16 mouse cellular contexts compared by ENCODE assay signal in genomic region chr1:34107076-34107475, GRCm38 (mm10).
DNase-seq lines count a peak whose midpoint lies in the region; ATAC-seq and TF ChIP-seq lines count a peak whose summit lies in the region.
"Had no signal": no experiment of that assay in that cellular context is flagged by ENCODE, and none has a peak within 500 bp of the region (broad histone marks: within the 10 kb centered on the region; RNA-seq: fewer than 3 reads in every experiment).

No protein-coding gene starts in this region.

- TF ChIP-seq CTCF in midbrain, postnatal 0 days (IDR thresholded peaks at IDR 0.05): no peak

- H3K27me3 ChIP-seq in heart, embryonic 13.5 days (replicated peaks): no peaks in the 10 kb centered on the region
- no peaks in the 10 kb centered on the region for H3K27me3 ChIP-seq in midbrain, embryonic 10.5 days (ENCODE audit: low read depth, poor library complexity, severe bottlenecking)
- H3K27me3 ChIP-seq in midbrain, postnatal 0 days (ENCODE audit: insufficient read depth, low read length): no peaks in the 10 kb centered on the region
- H3K27me3 ChIP-seq in midbrain, embryonic 15.5 days (replicated peaks): no peaks in the 10 kb centered on the region
- H3K27me3 ChIP-seq: intestine, embryonic 15.5 days had no signal

- 0 out of 2 replicates have a peak, but pooled peaks cover 4% of the 10 kb centered on the region for H3K9me3 ChIP-seq in heart, embryonic 13.5 days
- H3K9me3 ChIP-seq in midbrain, embryonic 10.5 days (replicated peaks): 0 out of 2 replicates have a peak, but pooled peaks cover 4% of the 10 kb centered on the region
- no peaks in the 10 kb centered on the region for H3K9me3 ChIP-seq in midbrain, postnatal 0 days (ENCODE audit: low read length)
- no peaks in the 10 kb centered on the region for H3K9me3 ChIP-seq in midbrain, embryonic 15.5 days
- H3K9me3 ChIP-seq: intestine, embryonic 15.5 days had no signal

- no peak for ATAC-seq in heart, embryonic 13.5 days (ENCODE audit: extremely low read depth, insufficient number of reproducible peaks, low FRiP score, low TSS enrichment)
- no peak for ATAC-seq in midbrain, postnatal 0 days (ENCODE audit: low FRiP score)
- 0 out of 2 replicates have a peak, but pooled peaks have one; percentile 1 for ATAC-seq in midbrain, embryonic 15.5 days (replicated peaks)
- ATAC-seq: intestine, embryonic 15.5 days had no signal

- 42% methylated on average over 8 of the region's 8 CpGs for WGBS in heart, embryonic 13.5 days
- 36% methylated on average over 8 of the region's 8 CpGs for WGBS in midbrain, embryonic 10.5 days
- 38% methylated on average over 8 of the region's 8 CpGs for WGBS in midbrain, postnatal 0 days
- 32% methylated on average over 8 of the region's 8 CpGs for WGBS in midbrain, embryonic 15.5 days

- H3K4me2 ChIP-seq in heart, embryonic 13.5 days: peak overlapping the region; percentile 51
- H3K4me2 ChIP-seq in midbrain, postnatal 0 days (ENCODE audit: low read depth, low read length, poor library complexity, severe bottlenecking): no peak overlapping the region
- 0 out of 2 replicates have a peak overlapping the region, but pooled peaks have one; percentile 10 for H3K4me2 ChIP-seq in midbrain, embryonic 15.5 days
- H3K4me2 ChIP-seq: intestine, embryonic 15.5 days had no signal

- intact Hi-C loops in heart, postnatal 36 days (cut with DNase I): no loop called here

- peak overlapping the region; percentile 82 for H3K27ac ChIP-seq in heart, embryonic 13.5 days (replicated peaks)
- H3K27ac ChIP-seq in midbrain, embryonic 10.5 days (replicated peaks): peak overlapping the region; percentile 65; the same call in 1 of the 2 replicates
- no peak overlapping the region for H3K27ac ChIP-seq in midbrain, postnatal 0 days (ENCODE audit: low read depth, low read length)
- 0 out of 2 replicates have a peak overlapping the region, but pooled peaks have one; percentile 25 for H3K27ac ChIP-seq in midbrain, embryonic 15.5 days
- H3K27ac ChIP-seq: intestine, embryonic 15.5 days; kidney, postnatal 0 days had no signal

- peaks cover 69% of the 10 kb centered on the region for H3K4me1 ChIP-seq in heart, embryonic 13.5 days
- peaks cover 46% of the 10 kb centered on the region for H3K4me1 ChIP-seq in midbrain, embryonic 10.5 days
- peaks cover 3% of the 10 kb centered on the region; the same call in 1 of the 2 replicates for H3K4me1 ChIP-seq in midbrain, postnatal 0 days (ENCODE audit: insufficient read depth, low read length)
- H3K4me1 ChIP-seq in midbrain, embryonic 15.5 days: peaks cover 18% of the 10 kb centered on the region

- peaks cover 4% of the 10 kb centered on the region; the same call in 1 of the 2 replicates for H3K36me3 ChIP-seq in heart, embryonic 13.5 days
- H3K36me3 ChIP-seq in midbrain, embryonic 10.5 days: no peaks in the 10 kb centered on the region
- H3K36me3 ChIP-seq in midbrain, postnatal 0 days (ENCODE audit: insufficient read depth, low read length): no peaks in the 10 kb centered on the region
- no peaks in the 10 kb centered on the region for H3K36me3 ChIP-seq in midbrain, embryonic 15.5 days (replicated peaks)
- H3K36me3 ChIP-seq: intestine, embryonic 15.5 days had no signal

- peak overlapping the region; percentile 41 for H3K9ac ChIP-seq in heart, embryonic 13.5 days
- no peak overlapping the region for H3K9ac ChIP-seq in midbrain, postnatal 0 days (replicated peaks; ENCODE audit: low read length, poor library complexity, severe bottlenecking)
- no peak overlapping the region for H3K9ac ChIP-seq in midbrain, embryonic 15.5 days
- H3K9ac ChIP-seq: intestine, embryonic 15.5 days had no signal

- peak overlapping the region; percentile 8 for H3K4me3 ChIP-seq in heart, embryonic 13.5 days
- 0 out of 2 replicates have a peak overlapping the region, but pooled peaks have one; percentile 1 for H3K4me3 ChIP-seq in midbrain, embryonic 10.5 days
- no peak overlapping the region for H3K4me3 ChIP-seq in midbrain, postnatal 0 days (ENCODE audit: low read depth, low read length)
- no peak overlapping the region for H3K4me3 ChIP-seq in midbrain, embryonic 15.5 days
- H3K4me3 ChIP-seq: erythroblast, embryonic 14.5 days; intestine, embryonic 15.5 days had no signal

- DNase-seq in heart, postnatal 36 days: no peak
- no peak for DNase-seq in midbrain, embryonic 10.5 days (ENCODE audit: low spot score)
- no peak for DNase-seq in midbrain, postnatal 0 days (ENCODE audit: low spot score)
- peak; percentile 82 for DNase-seq in ZHBTc4 (ENCODE audit: low read depth, low spot score)
- no peak for DNase-seq in left cerebral cortex, adult 8-10 months (ENCODE audit: low spot score in 2 of 2)
- DNase-seq in gastrocnemius, adult 8-10 months (ENCODE audit: low spot score in 2 of 2): no peak
- DNase-seq: cerebellum, postnatal 10 days; heart, adult 18-20 months; lung, adult 2 months; right cerebral cortex, postnatal 14 days; thymus, postnatal 25 days had no signal

Comparison
In these comparisons a context has a peak if more than half of its experiments do, and no peak if none do; other contexts are left out.
1. H3K4me3 ChIP-seq: peak in heart, embryonic 13.5 days (single experiment) and midbrain, embryonic 10.5 days (single experiment); none in midbrain, postnatal 0 days (single experiment) and midbrain, embryonic 15.5 days (single experiment).